In genomic region chr16:88289421-88290081, GRCm38 (mm10) we compare ENCODE assay signal across 7 mouse cellular contexts. TPM values are rescaled to one million over a fixed set of nuclear protein-coding genes. Genes with fewer than 3 reads are reported as not detected.
DNase-seq lines count a peak whose midpoint lies in the region; ATAC-seq and TF ChIP-seq lines count a peak whose summit lies in the region.

No protein-coding gene starts in this region.

- peak overlapping the region; percentile 56 for H3K9ac ChIP-seq in embryonic facial prominence, embryonic 11.5 days (replicated peaks; ENCODE audit: low read length)
- peak overlapping the region; percentile 73 for H3K9ac ChIP-seq in hindbrain, embryonic 13.5 days
- peak overlapping the region; percentile 66 for H3K9ac ChIP-seq in midbrain, embryonic 16.5 days (ENCODE audit: low read depth, low read length)

- ATAC-seq in embryonic facial prominence, embryonic 11.5 days (replicated peaks; ENCODE audit: insufficient number of reproducible peaks, low FRiP score, low TSS enrichment, low read depth): peak; percentile 68
- ATAC-seq in hindbrain, embryonic 13.5 days (ENCODE audit: low FRiP score): peak; percentile 73
- peak; percentile 86 for ATAC-seq in midbrain, embryonic 16.5 days

- no peak overlapping the region for H3K27ac ChIP-seq in embryonic facial prominence, embryonic 11.5 days (replicated peaks; ENCODE audit: low read depth, low read length)
- peak overlapping the region; percentile 58 for H3K27ac ChIP-seq in hindbrain, embryonic 13.5 days
- peak overlapping the region; percentile 78 for H3K27ac ChIP-seq in midbrain, embryonic 16.5 days (ENCODE audit: low read length)
- H3K27ac ChIP-seq in thymus, adult 2 months (ENCODE audit: control insufficient read depth, insufficient read depth, low read length): no peak overlapping the region

- H3K4me2 ChIP-seq in embryonic facial prominence, embryonic 11.5 days (ENCODE audit: low read depth, low read length): peak overlapping the region; percentile 92
- H3K4me2 ChIP-seq in hindbrain, embryonic 13.5 days: peak overlapping the region; percentile 92
- H3K4me2 ChIP-seq in midbrain, embryonic 16.5 days (ENCODE audit: low read length): peak overlapping the region; percentile 96

- peaks cover 11% of the 10 kb centered on the region for H3K27me3 ChIP-seq in embryonic facial prominence, embryonic 11.5 days (ENCODE audit: control insufficient read depth, insufficient read depth, low read length)
- H3K27me3 ChIP-seq in hindbrain, embryonic 13.5 days: peaks cover 17% of the 10 kb centered on the region
- no peaks in the 10 kb centered on the region; the same call in 1 of the 2 replicates for H3K27me3 ChIP-seq in midbrain, embryonic 16.5 days (ENCODE audit: control insufficient read depth, insufficient read depth, low read depth, low read length)
- no peaks in the 10 kb centered on the region for H3K27me3 ChIP-seq in thymus, adult 2 months (ENCODE audit: control insufficient read depth, insufficient read depth, low read length)

- under 1% methylated on average over 40 of the region's 40 CpGs for WGBS in embryonic facial prominence, embryonic 11.5 days
- WGBS in hindbrain, embryonic 13.5 days: 0% methylated on average over 40 of the region's 40 CpGs
- under 1% methylated on average over 40 of the region's 40 CpGs for WGBS in midbrain, embryonic 16.5 days
- 9% methylated on average over 40 of the region's 40 CpGs for WGBS in thymus, adult 2 months

- no peaks in the 10 kb centered on the region for H3K36me3 ChIP-seq in embryonic facial prominence, embryonic 11.5 days (replicated peaks; ENCODE audit: control insufficient read depth, insufficient read depth, low read depth, low read length)
- H3K36me3 ChIP-seq in hindbrain, embryonic 13.5 days: no peaks in the 10 kb centered on the region
- no peaks in the 10 kb centered on the region for H3K36me3 ChIP-seq in midbrain, embryonic 16.5 days (ENCODE audit: control insufficient read depth, insufficient read depth, low read length)
- no peaks in the 10 kb centered on the region for H3K36me3 ChIP-seq in thymus, adult 2 months (ENCODE audit: control insufficient read depth, insufficient read depth, low read length)

- peak; percentile 5 to 20 for DNase-seq in left cerebral cortex, postnatal 36 days (ENCODE audit: low spot score in 2 of 2)
- DNase-seq in left cerebral cortex, adult 11 months (ENCODE audit: low spot score): no peak
- DNase-seq in embryonic facial prominence, embryonic 11.5 days (ENCODE audit: low spot score): peak; percentile 43
- no peak for DNase-seq in spleen, postnatal 10 days (ENCODE audit: low spot score in 2 of 2)
- DNase-seq in thymus, adult 2 months: no peak

- TF ChIP-seq CTCF in thymus, adult 2 months (IDR thresholded peaks at IDR 0.05; ENCODE audit: borderline replicate concordance, control insufficient read depth, extremely low read depth, insufficient read depth, low read length, poor library complexity): no peak

- H3K4me1 ChIP-seq in embryonic facial prominence, embryonic 11.5 days (ENCODE audit: control insufficient read depth, insufficient read depth, low read length): no peaks in the 10 kb centered on the region
- H3K4me1 ChIP-seq in hindbrain, embryonic 13.5 days (replicated peaks): peaks cover 11% of the 10 kb centered on the region
- peaks cover 3% of the 10 kb centered on the region for H3K4me1 ChIP-seq in midbrain, embryonic 16.5 days (ENCODE audit: control insufficient read depth, insufficient read depth, low read length)
- H3K4me1 ChIP-seq in thymus, adult 2 months (replicated peaks; ENCODE audit: control insufficient read depth, insufficient read depth, low read length): no peaks in the 10 kb centered on the region

- H3K9me3 ChIP-seq in embryonic facial prominence, embryonic 11.5 days (replicated peaks; ENCODE audit: control insufficient read depth, low read length): no peaks in the 10 kb centered on the region
- no peaks in the 10 kb centered on the region for H3K9me3 ChIP-seq in hindbrain, embryonic 13.5 days
- H3K9me3 ChIP-seq in midbrain, embryonic 16.5 days (replicated peaks; ENCODE audit: control insufficient read depth, low read length, poor library complexity, severe bottlenecking): no peaks in the 10 kb centered on the region

- H3K4me3 ChIP-seq in embryonic facial prominence, embryonic 11.5 days (ENCODE audit: low read depth, low read length): peak overlapping the region; percentile 47
- H3K4me3 ChIP-seq in hindbrain, embryonic 13.5 days: peak overlapping the region; percentile 57
- peak overlapping the region; percentile 72 for H3K4me3 ChIP-seq in midbrain, embryonic 16.5 days (ENCODE audit: low read depth, low read length)
- no peak overlapping the region for H3K4me3 ChIP-seq in thymus, adult 2 months (ENCODE audit: control insufficient read depth, insufficient read depth, low read length)

- no peak for TF ChIP-seq POLR2A in thymus, adult 2 months (IDR thresholded peaks at IDR 0.05; ENCODE audit: control insufficient read depth, extremely low read depth, insufficient read depth, low read length, poor library complexity)

- intact Hi-C loops in left cerebral cortex, postnatal 36 days (cut with DNase I): no loop called here

RNA-seq across cellular contexts. Expression of gene Grik1, which starts 0.5 kb away (rescaled TPM):
- 10 to 100 TPM; 16.7 to 21.0 TPM for total RNA-seq in left cerebral cortex, postnatal 36 days (2021)
- polyA plus RNA-seq in embryonic facial prominence, embryonic 11.5 days (2014; fragmentation: Nextera tagmentation; extraction: Ambion mirVana): 1.7 and 2.2 TPM in 2 replicates
- 18.3 and 19.7 TPM in 2 replicates for polyA plus RNA-seq in hindbrain, embryonic 13.5 days (2015; fragmentation: Nextera tagmentation; extraction: Ambion mirVana)
- polyA plus RNA-seq in midbrain, embryonic 16.5 days (2015; fragmentation: Nextera tagmentation; extraction: Ambion mirVana): 32.9 and 37.0 TPM in 2 replicates
- polyA plus RNA-seq in thymus, adult 2 months (2012; rRNA removed): 0.04 and 0.11 TPM in 2 replicates

Comparison
In these comparisons a context has a peak if more than half of its experiments do, and no peak if none do; other contexts are left out.
1. DNase-seq: peak in left cerebral cortex, postnatal 36 days (2 of 2) and embryonic facial prominence, embryonic 11.5 days (single experiment); none in left cerebral cortex, adult 11 months (single experiment), spleen, postnatal 10 days (0 of 2) and thymus, adult 2 months (single experiment).
2. H3K27ac ChIP-seq: peak in hindbrain, embryonic 13.5 days (single experiment) and midbrain, embryonic 16.5 days (single experiment); none in embryonic facial prominence, embryonic 11.5 days (single experiment) and thymus, adult 2 months (single experiment).
3. Peak in every context shown above with its lines, with median percentiles within 50 percentile points of each other: ATAC-seq, H3K4me2 ChIP-seq and H3K9ac ChIP-seq.